Mouse (Mus musculus) stomach, embryonic 16.5 days (tissue): ENCODE data around the gene Eml4. TPM values are rescaled to one million over a fixed set of nuclear protein-coding genes. Genes with fewer than 3 reads are reported as not detected.
A peak's percentile ranks its signal among the peaks of the same experiment; 100 is the strongest.

Experiments
- ATAC-seq: fragments of 200-750 bp; cut with Nextera tagmentation; 2 replicates; pipeline ENCODE4 v1.8.0; 2017; ENCODE audit warnings: moderate number of reproducible peaks, moderate TSS enrichment; ENCODE audit not compliant: insufficient read depth, low FRiP score
- H3K27ac ChIP-seq: fragments of 300-500 bp; sonication (generic); 2 replicates; pipeline ENCODE4 v1.5.1; 2014; ENCODE audit warnings: low read length
- H3K27me3 ChIP-seq: fragments of 300-500 bp; sonication (generic); 2 replicates; pipeline ENCODE4 v1.6.1; 2014; ENCODE audit warnings: low read length, control low read depth, mixed read lengths; ENCODE audit not compliant: control insufficient read depth, insufficient read depth
- H3K36me3 ChIP-seq: fragments of 300-500 bp; sonication (generic); 2 replicates; pipeline ENCODE4 v1.6.1; 2014; ENCODE audit warnings: low read length; ENCODE audit not compliant: control insufficient read depth, insufficient read depth
- H3K4me1 ChIP-seq: fragments of 300-500 bp; sonication (generic); 2 replicates; pipeline ENCODE4 v1.6.1; 2014; ENCODE audit warnings: low read length, control low read depth, mixed read lengths; ENCODE audit not compliant: control insufficient read depth, insufficient read depth
- H3K4me2 ChIP-seq: fragments of 300-500 bp; sonication (generic); 2 replicates; pipeline ENCODE4 v1.6.1; 2014; ENCODE audit warnings: low read depth, low read length, mixed read lengths
- H3K4me3 ChIP-seq: fragments of 300-500 bp; sonication (generic); replicated peaks from 2 replicates; pipeline ENCODE4 v1.5.1; 2014; ENCODE audit warnings: mild to moderate bottlenecking, low read length
- H3K9ac ChIP-seq: fragments of 300-500 bp; sonication (generic); 2 replicates; pipeline ENCODE4 v1.6.1; 2014; ENCODE audit warnings: low read length
- H3K9me3 ChIP-seq: fragments of 300-500 bp; sonication (generic); replicated peaks from 2 replicates; pipeline ENCODE4 v1.6.1; 2016; ENCODE audit warnings: low read length, control low read depth; ENCODE audit not compliant: control insufficient read depth
- WGBS: fragments of 180-500 bp; shearing (Covaris S2); extraction: QIAGEN DNeasy Blood & Tissue Kit; methylation state at CpG from one replicate; pipeline ENCODE4 v1.1.7; 2014; 5-methylcytosine and 5-hydroxymethylcytosine counted together
- polyA plus RNA-seq: library from polyadenylated mRNA; unstranded; fragments of >200 nt; fragmentation: Nextera tagmentation; extraction: Ambion mirVana; gene quantifications from 2 replicates; pipeline ENCODE4 v1.2.1, GENCODE M21; 2015

Eml4 gene
- polyA plus RNA-seq, 1 experiment from 2014 or later: 24.2 TPM

DNA sequence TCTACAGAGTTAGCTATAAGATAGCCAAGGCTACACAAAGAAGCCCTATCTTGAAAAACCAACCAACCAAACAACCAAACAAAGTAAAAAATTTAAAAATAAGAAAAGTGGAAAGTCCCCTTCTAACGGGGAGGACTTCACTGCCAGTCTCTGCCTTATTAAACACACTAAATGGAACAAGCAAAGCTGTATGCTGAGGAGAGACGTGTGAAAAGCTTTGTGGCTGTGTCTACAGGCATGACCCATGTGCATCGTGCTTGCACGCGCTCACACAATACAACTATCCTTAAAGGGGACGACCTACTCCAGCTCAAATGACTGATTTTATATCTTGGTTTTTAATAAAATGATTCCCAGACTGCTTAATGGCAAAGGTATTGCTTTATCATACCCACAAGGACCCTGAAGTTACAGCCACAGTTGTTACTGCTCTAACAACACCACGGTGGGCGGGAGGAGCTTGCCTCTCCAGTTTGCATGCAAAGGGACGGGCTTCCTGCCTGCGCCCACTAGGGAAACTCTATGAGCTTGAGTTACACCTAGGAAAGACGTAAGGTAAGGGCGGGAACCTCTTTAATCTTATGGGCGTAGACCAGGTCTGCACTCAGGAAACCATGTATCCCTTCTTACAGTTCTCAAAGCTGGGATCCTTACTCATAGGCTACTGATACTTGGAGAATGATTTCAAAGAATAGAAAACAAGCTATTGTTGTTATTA lies 11.2 kb upstream of the Eml4 start:
- no peak overlapping the region for H3K27ac ChIP-seq
- H3K4me2 ChIP-seq: no peak overlapping the region
- H3K36me3 ChIP-seq: no peaks in the 10 kb centered on the region
- H3K4me1 ChIP-seq: no peaks in the 10 kb centered on the region
- H3K27me3 ChIP-seq: no peaks in the 10 kb centered on the region
- ATAC-seq: no peak; the same call in 1 of the 2 replicates
- no peak overlapping the region for H3K9ac ChIP-seq
- H3K4me3 ChIP-seq: no peak overlapping the region
- H3K9me3 ChIP-seq: no peaks in the 10 kb centered on the region
- 70% methylated on average over 13 of the region's 13 CpGs for WGBS

DNA sequence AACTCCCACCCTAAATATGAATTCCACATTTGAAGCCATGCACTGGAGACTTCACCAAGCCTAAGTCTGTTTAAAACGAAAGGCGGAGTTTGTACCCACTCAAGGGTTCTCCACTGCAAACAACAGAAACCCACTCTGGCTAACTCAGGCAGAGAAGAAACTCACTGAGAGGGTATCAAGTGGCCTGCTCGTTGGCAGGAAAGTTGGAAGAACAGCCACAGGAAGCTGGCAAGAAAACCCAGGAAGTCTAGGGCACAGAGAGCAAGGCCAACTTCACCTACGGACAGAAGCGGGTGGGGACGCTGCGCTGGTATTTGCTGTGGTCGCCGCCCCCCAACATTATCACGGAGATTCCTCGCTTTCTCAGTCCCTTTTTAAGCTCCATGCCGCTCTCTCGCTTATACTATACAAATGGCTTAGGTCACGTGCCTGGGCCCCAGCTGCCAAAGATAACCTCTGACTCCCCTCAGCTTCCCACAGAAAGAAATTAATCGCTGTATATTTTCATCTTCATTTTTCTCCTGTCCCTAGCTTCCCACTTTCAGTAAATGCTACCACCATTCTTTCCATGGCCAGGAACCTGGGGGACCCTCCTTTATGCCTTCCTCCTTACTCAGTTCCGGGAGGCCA lies 9.7 kb upstream of the Eml4 start:
- Histone ChIP-seq H3K27me3 (no peaks in the 10 kb centered on the region), H3K9me3 (no peaks in the 10 kb centered on the region), H3K4me2 (no peak overlapping the region), H3K9ac (no peak overlapping the region; the same call in 1 of the 2 replicates), H3K27ac (no peak overlapping the region), H3K4me1 (no peaks in the 10 kb centered on the region), H3K4me3 (no peak overlapping the region), H3K36me3 (no peaks in the 10 kb centered on the region)
- no peak for ATAC-seq
- WGBS: 41% methylated on average over 16 of the region's 16 CpGs

DNA sequence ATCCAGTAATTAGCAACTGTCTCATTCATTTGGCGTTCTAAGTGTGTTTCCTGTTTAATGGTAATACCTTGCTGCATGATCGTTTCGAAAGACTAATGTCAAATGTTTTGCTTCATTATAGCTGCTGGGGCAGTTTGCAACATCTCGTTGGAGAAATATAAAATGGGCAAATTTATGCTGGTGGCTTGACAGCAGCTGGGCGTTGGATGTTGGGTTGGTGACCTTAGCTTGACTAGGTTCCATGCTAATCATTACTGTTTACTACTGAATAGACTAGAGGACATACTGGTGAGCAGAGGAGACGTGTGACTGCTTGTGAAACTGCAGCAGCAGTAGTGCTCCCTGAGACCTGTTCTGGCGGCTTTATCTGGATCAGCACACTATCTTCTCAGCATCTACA lies 6.5 kb upstream of the Eml4 start:
- no peak overlapping the region for H3K4me2 ChIP-seq
- ATAC-seq: no peak
- no peaks in the 10 kb centered on the region for H3K36me3 ChIP-seq
- H3K9ac ChIP-seq: no peak overlapping the region
- no peaks in the 10 kb centered on the region for H3K4me1 ChIP-seq
- no peaks in the 10 kb centered on the region for H3K9me3 ChIP-seq
- no peak overlapping the region for H3K4me3 ChIP-seq
- no peaks in the 10 kb centered on the region for H3K27me3 ChIP-seq
- 75% methylated on average over 7 of the region's 7 CpGs for WGBS
- no peak overlapping the region for H3K27ac ChIP-seq

DNA sequence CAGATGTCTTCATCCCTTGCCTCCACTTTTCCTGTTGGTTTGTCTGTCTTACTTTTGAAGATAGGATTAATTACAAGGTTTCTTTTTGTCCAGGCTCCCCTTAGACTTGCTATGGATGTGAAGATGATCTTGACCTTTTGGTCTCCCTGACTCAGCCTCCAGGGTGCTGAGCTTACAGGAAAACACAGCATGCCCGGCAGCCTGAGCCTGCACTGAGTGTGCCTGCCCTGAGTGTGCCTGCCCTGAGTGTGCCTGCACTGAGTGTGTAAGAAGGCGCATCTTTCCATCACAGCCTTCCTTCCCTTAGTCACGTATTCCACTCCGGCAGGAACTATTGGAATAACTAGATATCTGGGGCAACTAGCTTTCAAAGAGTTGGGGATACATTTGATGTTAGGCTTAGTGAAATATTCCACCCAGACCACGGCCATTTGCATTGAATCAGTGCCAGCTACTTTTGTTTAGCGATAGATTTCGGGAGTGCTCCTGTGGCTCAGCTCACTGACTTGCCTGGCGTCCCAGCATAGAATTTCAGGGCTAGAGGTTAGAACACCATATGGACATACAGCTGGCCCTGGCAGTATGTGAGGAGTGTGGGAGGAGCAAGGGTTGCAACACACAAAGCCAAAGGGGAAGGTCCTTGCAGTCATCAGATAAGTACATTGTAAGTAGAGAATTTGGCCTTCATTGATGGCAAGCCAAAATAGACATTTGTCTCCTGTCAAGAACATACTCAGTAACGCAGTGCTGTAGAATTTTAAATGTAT lies 2.5 kb upstream of the Eml4 start:
- H3K9me3 ChIP-seq: no peaks in the 10 kb centered on the region
- 70% methylated on average over 9 of the region's 9 CpGs for WGBS
- H3K27me3 ChIP-seq: no peaks in the 10 kb centered on the region
- H3K27ac ChIP-seq: no peak overlapping the region
- no peaks in the 10 kb centered on the region for H3K36me3 ChIP-seq
- peaks cover 8% of the 10 kb centered on the region for H3K4me1 ChIP-seq
- H3K4me2 ChIP-seq: no peak overlapping the region
- no peak overlapping the region for H3K9ac ChIP-seq
- no peak overlapping the region for H3K4me3 ChIP-seq
- no peak for ATAC-seq

DNA sequence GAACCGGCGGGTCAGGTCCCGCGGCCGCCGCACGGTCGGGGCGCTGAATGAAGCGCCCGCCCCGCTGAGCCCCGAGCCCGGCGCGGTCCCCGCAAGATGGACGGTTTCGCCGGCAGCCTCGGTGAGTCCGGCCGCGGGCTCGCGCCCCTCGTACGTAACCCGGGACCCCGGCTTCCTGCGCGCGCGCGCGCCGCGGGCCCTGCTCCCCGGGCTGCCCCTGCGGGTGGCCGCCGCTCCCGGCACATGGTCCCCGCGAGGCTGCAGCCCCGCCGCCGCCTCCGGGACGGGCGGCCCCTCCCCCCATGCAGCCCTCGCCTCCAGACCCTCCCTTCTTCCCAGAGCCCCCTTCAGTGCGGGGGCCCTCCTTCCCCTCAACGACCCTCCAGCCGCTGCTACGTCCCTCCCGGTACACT lies 394 bp downstream of the Eml4 start:
- under 1% methylated on average over 57 of the region's 57 CpGs for WGBS
- H3K27me3 ChIP-seq: no peaks in the 10 kb centered on the region
- peak; percentile 38 for ATAC-seq
- no peaks in the 10 kb centered on the region for H3K36me3 ChIP-seq
- peaks cover 18% of the 10 kb centered on the region for H3K4me1 ChIP-seq
- peak overlapping the region; percentile 88 for H3K4me2 ChIP-seq
- peak overlapping the region; percentile 82 for H3K27ac ChIP-seq
- H3K4me3 ChIP-seq: peak overlapping the region; percentile 80
- no peaks in the 10 kb centered on the region for H3K9me3 ChIP-seq
- H3K9ac ChIP-seq: peak overlapping the region; percentile 94

DNA sequence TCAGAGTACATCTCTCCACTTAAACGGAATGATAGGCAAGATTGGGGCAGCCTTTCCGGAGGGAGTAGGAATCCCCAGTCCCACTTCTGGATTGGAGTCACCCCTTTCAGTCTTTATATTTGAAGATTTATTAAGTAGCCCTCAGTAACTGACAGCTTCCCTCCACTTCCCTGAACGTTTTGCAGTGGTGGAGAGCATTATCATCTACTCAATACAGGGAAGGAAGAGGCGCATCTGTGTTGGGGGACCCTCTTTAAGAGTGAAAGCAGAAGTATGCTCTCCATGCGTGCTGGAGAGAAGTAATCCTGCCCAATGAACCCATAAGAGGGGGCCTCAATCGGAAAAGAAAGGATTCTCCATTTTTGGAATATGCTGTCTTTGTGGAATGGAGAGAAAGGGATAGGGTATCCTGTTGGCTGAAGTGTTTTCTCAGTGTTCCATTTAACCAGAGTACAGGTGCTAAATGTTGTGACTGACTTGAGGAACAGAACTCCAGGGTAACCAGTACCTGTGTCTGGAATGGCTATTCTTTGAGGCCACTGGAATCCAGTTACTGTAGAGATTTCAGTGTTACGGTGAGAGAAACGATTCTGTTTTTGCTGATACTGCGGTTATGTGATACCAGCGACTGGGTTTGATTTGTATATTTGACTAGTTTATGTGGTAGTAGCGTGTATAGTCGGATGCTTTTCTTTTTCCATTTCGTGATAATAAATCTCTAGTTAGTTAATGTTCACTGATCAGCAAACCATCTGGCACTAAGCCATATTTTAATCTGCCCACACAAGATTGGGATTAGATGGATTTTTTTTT lies 1.1 kb downstream of the Eml4 start:
- no peaks in the 10 kb centered on the region for H3K9me3 ChIP-seq
- H3K4me2 ChIP-seq: peak overlapping the region; percentile 88
- 3% methylated on average over 13 of the region's 13 CpGs for WGBS
- ATAC-seq: no peak
- peak overlapping the region; percentile 94 for H3K9ac ChIP-seq
- peaks cover 18% of the 10 kb centered on the region for H3K4me1 ChIP-seq
- peak overlapping the region; percentile 82 for H3K27ac ChIP-seq
- peak overlapping the region; percentile 80 for H3K4me3 ChIP-seq
- H3K36me3 ChIP-seq: no peaks in the 10 kb centered on the region
- no peaks in the 10 kb centered on the region for H3K27me3 ChIP-seq

DNA sequence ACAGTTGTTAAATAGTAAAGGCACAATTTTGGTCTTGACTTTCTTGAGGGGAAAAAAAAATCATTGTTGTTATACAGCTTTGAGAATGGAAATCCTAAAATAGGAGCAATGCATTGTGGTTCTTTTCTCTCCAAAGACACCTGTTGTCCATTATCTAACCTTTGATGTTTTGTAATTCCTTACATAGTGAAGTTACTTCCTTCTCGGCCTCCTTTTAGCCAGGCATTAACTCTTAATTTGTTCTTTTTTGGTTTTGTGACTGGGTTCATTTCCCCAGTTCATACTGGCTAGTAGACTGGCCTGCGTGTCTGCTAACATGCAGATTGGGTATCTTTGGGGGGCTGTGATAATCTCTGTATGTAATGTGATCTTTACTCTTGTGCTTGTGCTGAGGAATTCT lies 1.7 kb downstream of the Eml4 start:
- Histone ChIP-seq H3K36me3 (no peaks in the 10 kb centered on the region), H3K27ac (peak overlapping the region; percentile 33; the same call in 1 of the 2 replicates), H3K4me3 (peak overlapping the region; percentile 80), H3K4me2 (peak overlapping the region; percentile 88), H3K4me1 (peaks cover 18% of the 10 kb centered on the region), H3K9ac (no peak overlapping the region), H3K27me3 (no peaks in the 10 kb centered on the region), H3K9me3 (no peaks in the 10 kb centered on the region)
- 19% methylated on average over 2 of the region's 2 CpGs for WGBS
- ATAC-seq: no peak

DNA sequence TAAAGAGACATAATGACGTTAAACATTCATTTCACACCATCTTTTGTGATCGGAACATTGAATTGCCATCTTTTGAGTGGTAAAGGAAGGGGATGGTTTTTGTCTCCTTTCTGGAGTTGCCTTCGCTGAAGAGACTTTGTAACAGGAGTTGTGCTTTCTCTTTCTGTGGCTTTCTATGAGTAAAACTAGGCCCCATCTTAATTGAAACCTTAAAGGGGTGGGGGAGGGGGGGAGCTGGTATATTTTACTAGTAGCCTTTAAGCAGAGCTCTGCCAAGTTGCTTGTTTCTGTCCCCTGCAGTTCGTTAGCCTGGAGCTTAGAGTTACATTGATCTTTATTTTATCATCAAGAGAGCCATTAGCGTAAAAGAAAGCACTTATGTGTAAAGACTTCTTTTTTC lies 2.3 kb downstream of the Eml4 start:
- Histone ChIP-seq H3K4me3 (peak overlapping the region; percentile 80), H3K4me1 (peaks cover 18% of the 10 kb centered on the region), H3K9me3 (no peaks in the 10 kb centered on the region), H3K36me3 (no peaks in the 10 kb centered on the region), H3K27me3 (no peaks in the 10 kb centered on the region), H3K9ac (no peak overlapping the region), H3K4me2 (peak overlapping the region; percentile 88), H3K27ac (no peak overlapping the region)
- ATAC-seq: no peak
- WGBS: 41% methylated on average over 5 of the region's 5 CpGs
